Mouse (Mus musculus) CD8-positive naive resting alpha-beta T cell, adult 2 months (primary cell): ENCODE measurements at regions not wholly inside any gene's neighbourhood (a gene's known extent, or its start where the extent isn't known, plus 50 kb on each side); places are given as distances from the start of the nearest gene placed in this dataset.

Experiments used
- DNase-seq, 2 experiments: peaks; one replicate each; pipeline ENCODE4 v3.0.0; 2022; ENCODE audit warnings: low read depth in 2 of 2, low spot score in 2 of 2

- no peak for DNase-seq
Observed at GRCm38 (mm10) chr12:15895215-15895614, 78.5 kb upstream of the Trib2 start.

GRCm38 (mm10) chr12:15890591-15890990, 73.9 kb upstream of the Trib2 start:
- no peak for DNase-seq

GRCm38 (mm10) chr12:15879907-15880430, 63.2 kb upstream of the Trib2 start:
- no peak for DNase-seq
